In the genomic region with DNA sequence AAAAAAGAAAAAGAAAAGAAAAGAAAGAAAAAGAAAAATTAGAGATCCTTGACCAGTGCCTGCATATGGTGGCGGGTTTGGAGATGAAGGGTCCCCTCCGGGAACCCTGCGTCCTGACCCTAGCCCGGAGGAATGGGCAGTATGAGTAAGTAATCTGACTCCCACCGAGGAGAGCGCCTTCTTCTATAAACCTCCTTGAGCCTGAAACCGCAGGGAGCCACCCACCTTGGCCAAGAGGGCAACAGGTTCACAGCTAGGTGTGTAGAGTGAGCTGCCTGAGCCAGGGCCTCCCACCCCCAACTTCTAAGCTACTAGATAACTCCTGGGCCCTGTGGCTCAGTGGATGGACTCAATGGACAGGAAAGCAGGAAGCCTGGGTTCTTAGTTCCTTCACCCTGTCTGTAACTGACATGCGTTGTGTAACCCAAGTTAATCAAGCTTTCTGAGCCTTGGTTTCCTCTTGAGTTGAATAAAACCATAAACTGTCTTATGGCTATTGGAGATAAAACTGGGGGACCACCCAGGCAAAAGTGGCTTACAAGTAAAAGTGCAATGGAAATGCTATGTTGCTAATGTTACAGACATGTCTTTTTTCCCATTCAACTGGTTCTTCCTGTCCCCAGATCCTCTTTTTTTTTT, we compare ENCODE assay signal across 8 mouse cellular contexts. TPM values are rescaled to one million over a fixed set of nuclear protein-coding genes. Genes with fewer than 3 reads are reported as not detected.
A peak's percentile ranks its signal among the peaks of the same experiment; 100 is the strongest.
DNase-seq lines count a peak whose midpoint lies in the region; ATAC-seq and TF ChIP-seq lines count a peak whose summit lies in the region.

No protein-coding gene starts in this region.

- no peaks in the 10 kb centered on the region for H3K9me3 ChIP-seq in kidney, postnatal 0 days (replicated peaks; ENCODE audit: low read length)

- WGBS in kidney, postnatal 0 days: 32% methylated on average over 8 of the region's 8 CpGs

- peak; percentile 82 for ATAC-seq in granulocyte monocyte progenitor cell, adult 5-6 weeks (replicated peaks; ENCODE audit: poor library complexity, severe bottlenecking)
- peak; percentile 48; the same call in 1 of the 2 replicates for ATAC-seq in kidney, postnatal 0 days (replicated peaks; ENCODE audit: low FRiP score, low read depth)

- peak overlapping the region; percentile 60 for H3K4me2 ChIP-seq in kidney, postnatal 0 days (ENCODE audit: low read length)

- no peaks in the 10 kb centered on the region for H3K36me3 ChIP-seq in kidney, postnatal 0 days (ENCODE audit: insufficient read depth, low read length)

- peak; percentile 8 for DNase-seq in left cerebral cortex, postnatal 4 days
- no peak for DNase-seq in left cerebral cortex, adult 11 months (ENCODE audit: low spot score)
- DNase-seq in c-Kit-positive CD71-positive TER-119-negative erythroid progenitor cells, embryonic 14.5 days (ENCODE audit: low read depth): peak; percentile 13
- peak; percentile 22 for DNase-seq in kidney, postnatal 0 days (ENCODE audit: low spot score)
- peak; percentile 22 to 30 for DNase-seq in lung, postnatal 4 days
- peak; percentile 9 for DNase-seq in thymus, postnatal 14 days
- no peak for DNase-seq in layer of hippocampus, postnatal 14 days (ENCODE audit: low spot score in 2 of 2)

- intact Hi-C loops in left cerebral cortex, postnatal 4 days (cut with DNase I): no loop called here

- 0 out of 2 replicates have a peak overlapping the region, but pooled peaks have one; percentile 76 for H3K9ac ChIP-seq in kidney, postnatal 0 days (ENCODE audit: low read depth, low read length)

- no peaks in the 10 kb centered on the region for H3K27me3 ChIP-seq in kidney, postnatal 0 days (ENCODE audit: insufficient read depth, low read length)

- no peak for TF ChIP-seq CTCF in kidney, postnatal 0 days (IDR thresholded peaks at IDR 0.05; ENCODE audit: low read depth)

- peak overlapping the region; percentile 67 for H3K4me3 ChIP-seq in kidney, postnatal 0 days (replicated peaks; ENCODE audit: low read depth, low read length)

- H3K4me1 ChIP-seq in kidney, postnatal 0 days (replicated peaks; ENCODE audit: insufficient read depth, low read length): no peaks in the 10 kb centered on the region

- H3K27ac ChIP-seq in kidney, postnatal 0 days: peak overlapping the region; percentile 78; the same call in 1 of the 2 replicates

RNA-seq across cellular contexts. Expression of gene Ocrl, which starts 0.8 kb away (rescaled TPM):
- 10 to 100 TPM; 49.4 to 50.8 TPM for total RNA-seq in left cerebral cortex, postnatal 4 days (2021)
- total RNA-seq in granulocyte monocyte progenitor cell, adult 5-6 weeks (2014; fragmentation: Nextera tagmentation): 61.1 and 67.6 TPM in 2 replicates
- total RNA-seq in granulocyte monocyte progenitor cell, adult 5-6 weeks (2017): 30.9 and 38.4 TPM in 2 replicates
- 13.2 and 14.4 TPM in 2 replicates for polyA plus RNA-seq in kidney, postnatal 0 days (2015; fragmentation: Nextera tagmentation; extraction: Ambion mirVana)
- 10 to 100 TPM; 55.1 to 56.4 TPM for total RNA-seq in layer of hippocampus, postnatal 14 days (2021)

RNA-seq across cellular contexts. Expression of gene Smarca1, which starts 20.2 kb away (rescaled TPM):
- total RNA-seq in left cerebral cortex, postnatal 4 days (2021): 10 to 100 TPM; 52.3 to 53.1 TPM
- total RNA-seq in granulocyte monocyte progenitor cell, adult 5-6 weeks (2014; fragmentation: Nextera tagmentation): not detected in 2 replicates
- not detected in 2 replicates for total RNA-seq in granulocyte monocyte progenitor cell, adult 5-6 weeks (2017)
- polyA plus RNA-seq in kidney, postnatal 0 days (2015; fragmentation: Nextera tagmentation; extraction: Ambion mirVana): 17.3 and 18.1 TPM in 2 replicates
- total RNA-seq in layer of hippocampus, postnatal 14 days (2021): 10 to 100 TPM; 29.3 to 34.8 TPM

Comparison
In these comparisons a context has a peak if more than half of its experiments do, and no peak if none do; other contexts are left out.
1. DNase-seq: peak in left cerebral cortex, postnatal 4 days (single experiment), c-Kit-positive CD71-positive TER-119-negative erythroid progenitor cells, embryonic 14.5 days (single experiment), kidney, postnatal 0 days (single experiment), lung, postnatal 4 days (2 of 2) and thymus, postnatal 14 days (single experiment); none in left cerebral cortex, adult 11 months (single experiment) and layer of hippocampus, postnatal 14 days (0 of 2).
2. RNA of gene Smarca1, which starts 20.2 kb away (total RNA-seq): 52.3 to 53.1 TPM in left cerebral cortex, postnatal 4 days and 29.3 to 34.8 TPM in layer of hippocampus, postnatal 14 days; not detected in granulocyte monocyte progenitor cell, adult 5-6 weeks; every median in the first group is over 10 times any median in the second.